Mouse (Mus musculus) MEL (cell line): ENCODE measurements around the gene Tnn. TPM values are rescaled to one million over a fixed set of nuclear protein-coding genes. Genes with fewer than 3 reads are reported as not detected.

Experiments used
- DNase-seq: peaks from one replicate; pipeline ENCODE4 v3.0.0; 2011; ENCODE audit warnings: low read depth, low spot score
- H3K27ac ChIP-seq: 2 replicates; pipeline ENCODE4 v1.5.1; 2012; ENCODE audit warnings: low read depth, mild to moderate bottlenecking, control low read depth, low read length, moderate library complexity; ENCODE audit not compliant: control insufficient read depth
- H3K27me3 ChIP-seq, 2 experiments: fragments of 150-350 bp in 1 of 2; sonication (generic) in 1 of 2; 2 replicates each; pipeline ENCODE4 v1.6.1; 2012; ENCODE audit warnings: low read length in 2 of 2, mild to moderate bottlenecking in 2 of 2, improper control_type of control experiment in 1 of 2, moderate library complexity in 1 of 2; ENCODE audit not compliant: insufficient read depth in 2 of 2, control insufficient read depth in 1 of 2
- H3K36me3 ChIP-seq, 2 experiments: 2 replicates each; pipeline ENCODE4 v1.6.1; 2012 to 2014; ENCODE audit warnings: low read length in 2 of 2, improper control_type of control experiment in 1 of 2, inconsistent platforms in 1 of 2, mild to moderate bottlenecking in 1 of 2; ENCODE audit not compliant: insufficient read depth in 2 of 2, control insufficient read depth in 1 of 2
- H3K4me1 ChIP-seq, 2 experiments: fragments of 150-350 bp in 1 of 2; sonication (generic) in 1 of 2; 2 replicates each; pipeline ENCODE4 v1.6.1; 2012; ENCODE audit warnings: low read length in 2 of 2, improper control_type of control experiment in 1 of 2, mild to moderate bottlenecking in 1 of 2; ENCODE audit not compliant: insufficient read depth in 2 of 2, control insufficient read depth in 1 of 2
- H3K4me3 ChIP-seq, 2 experiments: fragments of 150-350 bp in 1 of 2; sonication (generic) in 1 of 2; 2 replicates each; pipeline ENCODE4 v1.5.1; 2012; ENCODE audit warnings: low read depth in 2 of 2, low read length in 2 of 2, mild to moderate bottlenecking in 2 of 2, moderate library complexity in 2 of 2, control low read depth in 1 of 2, improper control_type of control experiment in 1 of 2; ENCODE audit not compliant: control insufficient read depth in 1 of 2, insufficient read depth in 1 of 2
- H3K79me2 ChIP-seq: 2 replicates; pipeline ENCODE4 v1.6.1; 2012; ENCODE audit warnings: mild to moderate bottlenecking, low read length, moderate library complexity; ENCODE audit not compliant: control insufficient read depth, poor library complexity, insufficient read depth
- H3K9ac ChIP-seq: 2 replicates; pipeline ENCODE4 v1.6.1; 2012; ENCODE audit warnings: low read depth, mild to moderate bottlenecking, control low read depth, low read length, moderate library complexity; ENCODE audit not compliant: control insufficient read depth, poor library complexity, severe bottlenecking
- H3K9me3 ChIP-seq: fragments of 150-350 bp; sonication (generic); replicated peaks from 2 replicates; pipeline ENCODE4 v1.6.1; 2012; ENCODE audit warnings: mild to moderate bottlenecking, low read length, improper control_type of control experiment, moderate library complexity; ENCODE audit not compliant: insufficient read depth
- CTCF ChIP-seq, 3 experiments: IDR thresholded peaks in 2 of 3; conservative IDR thresholded peaks in 1 of 3; 2 replicates each; pipeline ENCODE4 v1.5.1; 2011 to 2012; ENCODE audit warnings: low read length in 3 of 3, low read depth in 2 of 3, mild to moderate bottlenecking in 2 of 3, improper control_type of control experiment in 1 of 3, inconsistent platforms in 1 of 3, mixed read lengths in 1 of 3, moderate library complexity in 1 of 3; ENCODE audit not compliant: control insufficient read depth in 1 of 3, insufficient read depth in 1 of 3, poor library complexity in 1 of 3, severe bottlenecking in 1 of 3
- ELF1 ChIP-seq: IDR thresholded peaks from 2 replicates; pipeline ENCODE4 v1.6.1; 2014; ENCODE audit warnings: low read depth, mild to moderate bottlenecking, inconsistent platforms, low read length, improper control_type of control experiment, moderate library complexity
- ETS1 ChIP-seq: IDR thresholded peaks from 2 replicates; pipeline ENCODE4 v1.6.1; 2012; ENCODE audit warnings: low read depth, mild to moderate bottlenecking, inconsistent platforms, low read length, improper control_type of control experiment, moderate library complexity
- MAFK ChIP-seq: IDR thresholded peaks from 2 replicates; pipeline ENCODE4 v1.6.1; 2011; ENCODE audit warnings: low read depth, mild to moderate bottlenecking, low read length, improper control_type of control experiment, borderline replicate concordance
- MAZ ChIP-seq: IDR thresholded peaks from 2 replicates; pipeline ENCODE4 v1.6.1; 2012; ENCODE audit warnings: low read depth, mild to moderate bottlenecking, inconsistent platforms, low read length, improper control_type of control experiment
- MYB ChIP-seq: IDR thresholded peaks from 2 replicates; pipeline ENCODE4 v1.6.1; 2011; ENCODE audit warnings: mild to moderate bottlenecking, low read depth, low read length, improper control_type of control experiment
- MYC ChIP-seq: IDR thresholded peaks from 2 replicates; pipeline ENCODE4 v1.6.1; 2011; ENCODE audit warnings: low read depth, mild to moderate bottlenecking, low read length, improper control_type of control experiment, moderate library complexity
- POLR2AphosphoS5 ChIP-seq: IDR thresholded peaks from 2 replicates; pipeline ENCODE4 v1.6.1; 2012; ENCODE audit warnings: low read depth, borderline replicate concordance, mild to moderate bottlenecking, inconsistent platforms, low read length, moderate library complexity, mixed read lengths
- RCOR1 ChIP-seq: IDR thresholded peaks from 2 replicates; pipeline ENCODE4 v1.6.1; 2012; ENCODE audit warnings: low read depth, mild to moderate bottlenecking, inconsistent platforms, low read length, improper control_type of control experiment
- TCF12 ChIP-seq: IDR thresholded peaks from 2 replicates; pipeline ENCODE4 v1.6.1; 2014; ENCODE audit warnings: low read depth, mild to moderate bottlenecking, inconsistent platforms, low read length, improper control_type of control experiment, moderate library complexity
- UBTF ChIP-seq: IDR thresholded peaks from 2 replicates; pipeline ENCODE4 v1.6.1; 2012; ENCODE audit warnings: low read depth, mild to moderate bottlenecking, inconsistent platforms, low read length, improper control_type of control experiment, moderate library complexity, borderline replicate concordance; ENCODE audit not compliant: insufficient read depth
- USF1 ChIP-seq: IDR thresholded peaks from 2 replicates; pipeline ENCODE4 v1.6.1; 2014; ENCODE audit warnings: low read depth, mild to moderate bottlenecking, inconsistent platforms, low read length, improper control_type of control experiment, moderate library complexity
- USF2 ChIP-seq, 2 experiments: IDR thresholded peaks; 2 replicates each; pipeline ENCODE4 v1.6.1; 2011 to 2012; ENCODE audit warnings: improper control_type of control experiment in 2 of 2, low read length in 2 of 2, borderline replicate concordance in 1 of 2, inconsistent platforms in 1 of 2, low read depth in 1 of 2, mild to moderate bottlenecking in 1 of 2; ENCODE audit not compliant: insufficient read depth in 1 of 2
- ZC3H11A ChIP-seq: IDR thresholded peaks from 2 replicates; pipeline ENCODE4 v1.6.1; 2012; ENCODE audit warnings: low read depth, mild to moderate bottlenecking, inconsistent platforms, low read length, improper control_type of control experiment
- polyA plus RNA-seq, 2 experiments: library from polyadenylated mRNA; stranded (reverse) in 1 of 2; unstranded in 1 of 2; fragments of >175 nt in 1 of 2; fragments of >200 nt in 1 of 2; gene quantifications; 2 replicates each; pipeline versions ENCODE4 v1.2.1 to v1.2.4; 2012; ENCODE audit warnings: low replicate concordance in 2 of 2, low read depth in 1 of 2; ENCODE audit not compliant: insufficient read length in 2 of 2, insufficient read depth in 1 of 2, missing spikeins in 1 of 2
- total RNA-seq: library from RNA; depleted of rRNA; stranded (reverse); fragments of 300-350 nt; gene quantifications from 2 replicates; pipeline ENCODE4 v1.2.3, GENCODE M21; 2012; rRNA removed

Gene Tnn
- total and polyA plus RNA-seq, 3 experiments: not detected

- Histone ChIP-seq H3K4me1 (no peaks in the 10 kb centered on the region), H3K4me3 (no peak overlapping the region), H3K36me3 (no peaks in the 10 kb centered on the region), H3K27ac (no peak overlapping the region), H3K79me2 (no peaks in the 10 kb centered on the region)
- TF ChIP-seq POLR2AphosphoS5 (no peak), TCF12 (no peak), ELF1 (no peak), MAZ (no peak), USF1 (no peak), RCOR1 (no peak), USF2 (IDR thresholded peaks at IDR 0.05; ENCODE audit: borderline replicate concordance in 1 of 2, insufficient read depth in 1 of 2, low read depth in 1 of 2, low read length in 2 of 2) (no peak), ZC3H11A (no peak), UBTF (no peak), ETS1 (no peak)
- TF ChIP-seq, all 39 proteins: peak for 0
- DNase-seq: no peak
- Histone ChIP-seq H3K9me3 (no peaks in the 10 kb centered on the region), H3K9ac (no peak overlapping the region), H3K27me3 (no peaks in the 10 kb centered on the region)
These were observed 116.3 kb downstream of the Tnn start for GRCm38 (mm10) chr1:160036996-160037521.

GRCm38 (mm10) chr1:160035561-160035960, 117.8 kb downstream of the Tnn start:
- Histone ChIP-seq H3K79me2 (no peaks in the 10 kb centered on the region), H3K9ac (no peak overlapping the region), H3K27ac (no peak overlapping the region), H3K27me3 (no peaks in the 10 kb centered on the region), H3K36me3 (no peaks in the 10 kb centered on the region), H3K4me3 (no peak overlapping the region), H3K4me1 (no peaks in the 10 kb centered on the region), H3K9me3 (no peaks in the 10 kb centered on the region)
- TF ChIP-seq MYC (no peak), POLR2AphosphoS5 (no peak), CTCF (IDR thresholded peaks at IDR 0.05 in 2 of 3, conservative IDR thresholded peaks at IDR 0.05 in 1 of 3; ENCODE audit: control insufficient read depth in 1 of 3, insufficient read depth in 1 of 3, low read depth in 2 of 3, low read length in 3 of 3, poor library complexity in 1 of 3, severe bottlenecking in 1 of 3) (no peak), MYB (no peak), MAFK (no peak)
- DNase-seq: no peak

Other genes with a start within 250 kb of the Tnn start
- gene 4930523C07Rik, start 109.2 kb downstream of the Tnn start, total RNA-seq: not detected in 2 replicates
- gene 4930523C07Rik, start 109.2 kb downstream of the Tnn start, polyA plus RNA-seq: not detected
- 133 and 145 TPM in 2 replicates for gene Mrps14, start 41.6 kb upstream of the Tnn start, total RNA-seq
- 100 to 1,000 TPM in 1 of 2 experiments, not detected in 1; 138 TPM for gene Mrps14, start 41.6 kb upstream of the Tnn start, polyA plus RNA-seq
- 80.7 and 95.4 TPM in 2 replicates for gene Cacybp, start 59.3 kb upstream of the Tnn start, total RNA-seq
- 100 to 1,000 TPM in 1 of 2 experiments, not detected in 1; 181 TPM for gene Cacybp, start 59.3 kb upstream of the Tnn start, polyA plus RNA-seq